Mouse (Mus musculus) cerebellum, adult 2 months (tissue): ENCODE results near the gene Wwox. TPM values are rescaled to one million over a fixed set of nuclear protein-coding genes. Genes with fewer than 3 reads are reported as not detected.
A peak's percentile ranks its signal among the peaks of the same experiment; 100 is the strongest.

ENCODE experiments used
- DNase-seq, 2 experiments: peaks; one replicate each; pipeline ENCODE4 v3.0.0; 2021
- H3K27ac ChIP-seq: fragments of 200-500 bp; 2 replicates; pipeline ENCODE4 v1.5.1; 2012; ENCODE audit warnings: low read length, control low read depth, inconsistent platforms; ENCODE audit not compliant: insufficient read depth
- H3K27me3 ChIP-seq: fragments of 200-500 bp; 2 replicates; pipeline ENCODE4 v1.6.1; 2012; ENCODE audit warnings: inconsistent platforms, mild to moderate bottlenecking, low read length, moderate library complexity; ENCODE audit not compliant: control insufficient read depth, insufficient read depth
- H3K4me1 ChIP-seq: fragments of 200-500 bp; 2 replicates; pipeline ENCODE4 v1.6.1; 2011; ENCODE audit warnings: low read length; ENCODE audit not compliant: control insufficient read depth, insufficient read depth
- H3K4me3 ChIP-seq: fragments of 200-500 bp; replicated peaks from 2 replicates; pipeline ENCODE3; 2011; ENCODE audit warnings: mild to moderate bottlenecking, low read depth, low read length, control low read depth; ENCODE audit not compliant: insufficient read depth
- CTCF ChIP-seq: fragments of 200-500 bp; IDR thresholded peaks from 2 replicates; pipeline ENCODE4 v1.5.1; 2011; ENCODE audit warnings: low read depth, mild to moderate bottlenecking, control low read depth, low read length, moderate library complexity, borderline replicate concordance; ENCODE audit not compliant: insufficient read depth
- POLR2A ChIP-seq: fragments of 200-500 bp; IDR thresholded peaks from 2 replicates; pipeline ENCODE4 v1.6.1; 2011; ENCODE audit warnings: low read length, control low read depth, borderline replicate concordance; ENCODE audit not compliant: insufficient read depth
- WGBS: fragments of 180-500 bp; shearing (Covaris S2); methylation state at CpG from one replicate; pipeline ENCODE4 v1.1.7; 2018; 5-methylcytosine and 5-hydroxymethylcytosine counted together
- polyA plus RNA-seq: library from polyadenylated mRNA; depleted of rRNA; stranded (reverse); fragments of >200 nt; gene quantifications from 2 replicates; pipeline ENCODE4 v1.2.3, GENCODE M21; 2012

Gene Wwox
- polyA plus RNA-seq, 1 experiment, result 35.2 TPM

DNA sequence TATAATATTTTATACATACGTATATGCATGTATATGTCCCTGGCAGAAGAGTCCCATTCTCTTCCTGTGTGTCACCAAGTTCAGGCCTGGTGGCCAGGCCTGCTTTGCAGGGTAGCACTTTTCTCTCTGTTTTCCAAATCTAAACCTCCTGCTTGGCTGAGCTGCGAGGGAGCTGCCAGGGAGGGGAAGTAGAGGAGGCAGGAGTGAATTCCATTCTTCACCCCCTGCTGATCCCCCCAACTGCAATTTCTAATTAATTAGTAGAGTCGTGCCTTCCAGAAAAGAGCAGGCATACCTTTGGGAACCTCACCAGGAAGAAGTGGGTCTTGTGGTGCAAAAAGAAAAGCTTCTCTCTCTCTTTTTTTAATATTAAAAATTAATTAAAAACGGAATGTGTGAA is 599.0 kb downstream of the Wwox start:
- Histone ChIP-seq H3K4me1 (no peaks in the 10 kb centered on the region), H3K27ac (no peak overlapping the region), H3K27me3 (no peaks in the 10 kb centered on the region; the same call in 1 of the 2 replicates), H3K4me3 (no peak overlapping the region)
- 35% methylated on average over 4 of the region's 4 CpGs for WGBS
- peak in 1 of 2 experiments; percentile 15 for DNase-seq
- TF ChIP-seq POLR2A (no peak), CTCF (no peak)

DNA sequence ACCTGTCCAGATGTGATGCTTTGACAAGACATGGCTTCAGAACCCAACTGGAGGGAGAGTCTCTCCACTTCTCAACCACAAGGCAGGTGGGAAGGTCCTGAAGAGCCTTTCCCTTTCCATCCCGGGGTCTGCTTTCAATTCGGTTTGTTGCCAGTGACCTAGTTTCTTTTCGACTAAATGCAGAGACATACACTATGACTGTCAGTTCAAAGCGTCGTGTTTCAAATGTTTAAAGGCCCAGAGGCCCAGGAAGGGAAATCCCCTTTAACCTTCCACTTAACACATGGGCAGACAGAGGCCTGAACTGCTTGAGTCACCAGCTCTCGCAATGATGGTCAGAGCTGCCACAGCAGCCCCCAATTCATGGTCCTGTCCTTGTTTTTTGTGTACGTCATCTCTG is 606.3 kb downstream of the Wwox start:
- no peak for DNase-seq

DNA sequence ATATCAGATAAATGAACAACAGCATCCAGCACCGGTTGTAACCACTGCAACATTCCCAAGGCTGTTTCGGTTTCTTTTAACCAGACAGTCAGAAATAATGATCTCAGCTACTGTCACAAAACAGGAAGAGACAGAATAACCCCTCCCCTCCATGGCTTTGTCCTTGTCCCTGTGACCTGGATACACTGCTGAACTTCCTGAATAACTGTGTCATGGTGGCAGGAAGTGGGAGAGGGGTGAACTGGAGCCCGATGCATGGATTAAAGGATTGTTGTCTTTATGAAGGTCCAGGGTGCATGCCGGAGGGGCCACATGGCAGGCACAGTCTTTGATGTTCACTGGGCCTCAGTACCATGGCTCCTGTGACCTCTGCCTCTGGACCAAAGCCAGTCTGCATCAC is 607.0 kb downstream of the Wwox start:
- Histone ChIP-seq H3K4me3 (no peak overlapping the region), H3K27ac (no peak overlapping the region), H3K4me1 (no peaks in the 10 kb centered on the region), H3K27me3 (no peaks in the 10 kb centered on the region)
- TF ChIP-seq POLR2A, result no peak
- TF ChIP-seq CTCF, result no peak
- DNase-seq, result no peak
- 79% methylated on average over 4 of the region's 4 CpGs for WGBS

More for the DNA sequence above, 606.3 kb downstream of the Wwox start:
- Histone ChIP-seq H3K4me1 (no peaks in the 10 kb centered on the region), H3K27ac (no peak overlapping the region), H3K27me3 (no peaks in the 10 kb centered on the region), H3K4me3 (no peak overlapping the region)
- WGBS, result 83% methylated on average over 7 of the region's 7 CpGs
- TF ChIP-seq POLR2A, result no peak
- no peak for TF ChIP-seq CTCF

DNA sequence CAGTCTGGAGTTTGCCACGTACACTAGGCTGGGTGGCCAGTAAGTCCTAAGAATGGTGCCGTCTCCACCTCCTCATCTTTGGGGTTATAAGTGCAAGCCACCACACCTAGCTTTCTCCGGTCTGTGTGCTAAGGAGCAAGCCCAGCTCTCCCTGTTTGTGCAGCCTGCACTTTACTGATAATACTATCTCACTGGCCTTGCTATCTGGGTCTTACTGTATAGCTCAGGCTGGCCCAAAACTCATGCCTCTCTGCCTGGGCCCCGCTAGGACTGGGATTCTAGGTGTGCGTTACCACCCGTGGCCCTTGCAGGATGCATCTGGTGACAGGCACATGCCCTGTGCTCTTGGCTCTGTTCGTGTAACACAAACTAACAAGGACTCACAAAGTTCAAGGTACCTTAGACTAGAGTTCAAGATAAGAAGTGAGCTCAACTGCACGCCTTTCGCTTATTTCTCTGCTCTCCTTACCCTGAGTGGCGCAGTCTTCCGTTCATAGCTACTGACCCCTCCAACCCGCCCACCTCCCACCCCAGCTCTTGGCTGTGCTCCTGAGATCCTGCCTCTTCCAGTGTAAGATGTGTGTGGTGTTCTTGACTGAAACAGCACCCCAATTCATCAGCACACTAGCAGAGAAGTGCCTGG is 618.9 kb downstream of the Wwox start:
- DNase-seq, result no peak
- Histone ChIP-seq H3K4me3 (no peak overlapping the region), H3K27ac (no peak overlapping the region), H3K27me3 (no peaks in the 10 kb centered on the region), H3K4me1 (no peaks in the 10 kb centered on the region)
- TF ChIP-seq CTCF, result no peak
- no peak for TF ChIP-seq POLR2A
- WGBS, result 87% methylated on average over 12 of the region's 12 CpGs

DNA sequence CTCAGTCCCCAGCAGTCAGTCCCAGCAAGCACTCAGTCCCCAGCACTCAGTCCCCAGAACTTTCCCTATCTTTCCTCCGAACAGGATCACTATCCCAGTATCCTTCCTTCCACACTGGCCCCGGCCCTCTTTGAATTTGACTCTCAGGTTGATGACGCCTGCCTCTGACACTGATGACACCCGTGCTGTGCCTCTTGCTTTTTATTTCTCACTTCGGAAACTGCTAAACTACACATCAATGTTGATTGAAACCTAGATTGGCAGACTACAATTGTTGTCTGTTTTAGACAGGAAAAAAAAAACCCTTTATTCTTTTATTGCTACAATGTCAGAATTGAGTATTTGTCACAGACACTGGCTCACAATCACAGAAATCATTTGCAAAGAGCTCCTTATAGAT is 624.2 kb downstream of the Wwox start:
- H3K4me3 ChIP-seq, result no peak overlapping the region
- 94% methylated on average over 5 of the region's 5 CpGs for WGBS
- no peak overlapping the region for H3K27ac ChIP-seq
- DNase-seq, result no peak
- no peaks in the 10 kb centered on the region for H3K27me3 ChIP-seq
- TF ChIP-seq CTCF (no peak), POLR2A (no peak)
- H3K4me1 ChIP-seq, result no peaks in the 10 kb centered on the region

DNA sequence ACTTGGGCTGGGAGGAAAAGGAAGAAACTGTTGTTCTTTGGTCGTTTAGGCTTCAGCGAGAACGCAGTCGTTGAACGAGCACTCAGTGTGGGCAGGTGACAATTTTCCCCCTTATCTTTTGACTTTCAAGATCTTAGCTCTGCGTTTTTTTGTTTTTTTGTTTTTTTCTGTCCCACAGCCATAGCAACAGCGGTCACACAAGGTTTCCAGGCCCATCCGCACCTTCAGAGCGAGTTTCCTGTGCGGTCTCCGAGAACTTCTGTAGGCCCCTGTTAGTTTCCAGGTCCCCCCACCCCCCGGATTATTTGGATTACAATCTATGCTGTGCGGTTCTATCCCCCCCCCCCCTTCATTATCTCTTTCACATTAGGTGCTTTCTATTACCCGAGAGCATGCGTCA is 625.2 kb downstream of the Wwox start:
- Histone ChIP-seq H3K27me3 (no peaks in the 10 kb centered on the region), H3K4me3 (no peak overlapping the region), H3K4me1 (no peaks in the 10 kb centered on the region), H3K27ac (no peak overlapping the region)
- DNase-seq, result no peak
- 93% methylated on average over 15 of the region's 15 CpGs for WGBS
- TF ChIP-seq POLR2A (no peak), CTCF (no peak)

DNA sequence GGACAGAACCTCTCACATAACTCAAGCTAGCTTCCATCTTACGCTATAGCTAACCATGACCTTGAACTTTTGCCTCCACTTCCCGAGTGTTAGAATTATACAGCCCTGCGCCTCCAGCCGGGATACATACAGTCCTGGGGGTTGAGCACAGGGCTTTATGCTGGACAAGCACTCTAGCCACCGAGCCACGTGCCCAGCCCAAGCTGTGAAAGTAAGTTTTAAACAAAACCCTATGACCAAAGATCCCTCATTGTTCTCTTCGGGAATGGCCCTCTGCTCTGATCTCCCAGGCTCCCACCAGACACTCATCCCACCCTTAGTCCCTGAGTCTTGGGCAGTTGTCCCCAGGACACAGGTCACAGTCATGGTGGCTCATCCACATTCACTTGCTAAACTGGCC is 625.9 kb downstream of the Wwox start:
- Histone ChIP-seq H3K27me3 (no peaks in the 10 kb centered on the region), H3K4me3 (no peak overlapping the region), H3K27ac (no peak overlapping the region), H3K4me1 (no peaks in the 10 kb centered on the region)
- WGBS, result 54% methylated on average over 7 of the region's 7 CpGs
- DNase-seq, result no peak
- TF ChIP-seq POLR2A, result no peak
- TF ChIP-seq CTCF, result no peak

DNA sequence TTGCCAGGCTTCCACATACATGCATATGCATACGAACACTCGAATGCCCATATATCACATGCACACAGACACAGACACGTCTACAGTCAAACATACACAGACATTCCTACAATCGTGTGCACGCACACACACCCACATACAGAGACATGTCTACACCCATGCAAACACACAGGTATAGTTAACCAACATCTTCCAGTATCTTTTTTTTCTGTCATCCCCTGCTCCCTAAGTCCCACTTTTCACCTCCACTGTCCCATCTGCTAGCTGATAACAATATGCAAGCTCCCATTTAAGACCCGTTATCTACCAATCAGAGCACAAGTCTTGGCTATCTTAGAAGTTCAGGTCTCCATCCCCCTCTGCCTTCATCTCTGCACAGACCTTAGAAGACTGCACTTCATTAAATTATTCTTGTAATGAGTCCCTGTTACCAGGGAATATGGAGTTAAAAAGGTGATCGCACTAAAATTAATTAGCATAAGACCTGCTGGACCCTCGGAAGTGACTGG is 627.1 kb downstream of the Wwox start:
- H3K4me1 ChIP-seq, result no peaks in the 10 kb centered on the region
- TF ChIP-seq POLR2A, result no peak
- TF ChIP-seq CTCF, result no peak
- WGBS, result 92% methylated on average over 8 of the region's 8 CpGs
- DNase-seq, result no peak
- no peaks in the 10 kb centered on the region for H3K27me3 ChIP-seq
- H3K27ac ChIP-seq, result no peak overlapping the region
- no peak overlapping the region for H3K4me3 ChIP-seq

DNA sequence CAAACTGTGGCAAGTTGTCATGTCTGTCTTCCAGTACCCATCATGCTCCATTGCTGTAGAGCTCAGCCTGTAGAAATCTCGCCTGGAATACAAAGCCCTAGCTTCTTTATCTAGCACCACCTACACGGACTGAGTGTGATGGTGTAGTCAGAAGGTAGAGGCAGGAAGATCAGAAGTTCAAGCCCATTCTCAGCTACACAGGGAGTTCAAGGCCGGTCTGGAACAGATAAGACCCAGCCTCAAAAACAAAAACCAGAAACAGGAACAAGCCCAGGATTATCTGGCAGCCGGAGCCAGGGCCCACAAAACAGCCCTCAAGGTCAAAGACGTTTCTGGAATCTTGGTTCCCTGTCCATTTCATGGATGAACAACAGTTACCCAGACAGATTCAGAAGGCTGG is 629.3 kb downstream of the Wwox start:
- no peak overlapping the region for H3K27ac ChIP-seq
- TF ChIP-seq POLR2A (no peak), CTCF (no peak)
- no peak overlapping the region for H3K4me3 ChIP-seq
- H3K27me3 ChIP-seq, result no peaks in the 10 kb centered on the region
- no peak for DNase-seq
- H3K4me1 ChIP-seq, result no peaks in the 10 kb centered on the region
- 77% methylated on average over 5 of the region's 5 CpGs for WGBS
